Mouse (Mus musculus) ES-E14 (cell line): ENCODE data around the gene Smad5. TPM values are rescaled to one million over a fixed set of nuclear protein-coding genes. Genes with fewer than 3 reads are reported as not detected.

Experiments
- DNase-seq: peaks from one replicate; pipeline ENCODE4 v3.0.0-alpha.2; 2013; ENCODE audit warnings: low read depth, low spot score
- H3K27ac ChIP-seq: 2 replicates; pipeline ENCODE4 v1.5.1; 2012; ENCODE audit warnings: low read depth, mild to moderate bottlenecking, low read length, moderate library complexity, mixed read lengths; ENCODE audit not compliant: poor library complexity, insufficient read depth, severe bottlenecking
- H3K36me3 ChIP-seq: 2 replicates; pipeline ENCODE4 v1.6.1; 2012; ENCODE audit warnings: mild to moderate bottlenecking, low read length, moderate library complexity, mixed read lengths; ENCODE audit not compliant: control insufficient read depth, poor library complexity, insufficient read depth, severe bottlenecking
- H3K4me1 ChIP-seq, 2 experiments: fragments of 150-350 bp in 1 of 2; sonication (generic) in 1 of 2; 2 replicates each; pipeline ENCODE4 v1.6.1; 2012; ENCODE audit warnings: low read length in 2 of 2, mild to moderate bottlenecking in 1 of 2, mixed read lengths in 1 of 2; ENCODE audit not compliant: control insufficient read depth in 2 of 2, insufficient read depth in 2 of 2, poor library complexity in 1 of 2
- H3K4me3 ChIP-seq, 2 experiments: fragments of 150-350 bp in 1 of 2; sonication (generic) in 1 of 2; 2 replicates each; pipeline ENCODE4 v1.5.1; 2012; ENCODE audit warnings: low read length in 2 of 2, low read depth in 1 of 2, mild to moderate bottlenecking in 1 of 2, mixed read lengths in 1 of 2; ENCODE audit not compliant: insufficient read depth in 1 of 2, poor library complexity in 1 of 2, severe bottlenecking in 1 of 2
- H3K9ac ChIP-seq: 2 replicates; pipeline ENCODE4 v1.6.1; 2012; ENCODE audit warnings: low read depth, mild to moderate bottlenecking, low read length, mixed read lengths; ENCODE audit not compliant: poor library complexity, insufficient read depth, severe bottlenecking
- H3K9me3 ChIP-seq: fragments of 150-350 bp; sonication (generic); 2 replicates; pipeline ENCODE4 v1.6.1; 2012; ENCODE audit warnings: low read depth, mild to moderate bottlenecking, low read length; ENCODE audit not compliant: control insufficient read depth, insufficient read depth
- CHD2 ChIP-seq: IDR thresholded peaks from 2 replicates; pipeline ENCODE4 v1.6.1; 2014; ENCODE audit warnings: mild to moderate bottlenecking, low read depth, low read length, inconsistent platforms
- HCFC1 ChIP-seq: IDR thresholded peaks from 2 replicates; pipeline ENCODE4 v1.6.1; 2012; ENCODE audit warnings: low read length, inconsistent platforms, borderline replicate concordance; ENCODE audit not compliant: insufficient read depth
- MAFK ChIP-seq: IDR thresholded peaks from 2 replicates; pipeline ENCODE4 v1.6.1; 2014; ENCODE audit warnings: mild to moderate bottlenecking, low read depth, low read length, inconsistent platforms; ENCODE audit not compliant: insufficient read depth
- ZC3H11A ChIP-seq: IDR thresholded peaks from 2 replicates; pipeline ENCODE4 v1.6.1; 2012; ENCODE audit warnings: low read depth, mild to moderate bottlenecking, inconsistent platforms, low read length, borderline replicate concordance
- ZNF384 ChIP-seq: IDR thresholded peaks from 2 replicates; pipeline ENCODE4 v1.6.1; 2012; ENCODE audit warnings: low read depth, low read length, inconsistent platforms
- in situ Hi-C, 2 experiments: fragments of 600-800 bp; cut with MboI; formaldehyde crosslinking; loops; one replicate each; pipeline ENCODE4 v1.15.1; 2025; ENCODE audit warnings: low sequenced_read_pairs in 2 of 2, inconsistent platforms in 1 of 2; ENCODE audit not compliant: unreplicated experiment in 2 of 2
- total RNA-seq: library from RNA; depleted of rRNA; stranded (reverse); fragments of 300-350 nt; gene quantifications from 2 replicates; pipeline ENCODE4 v1.2.3, GENCODE M21; 2012; rRNA removed

The Smad5 gene
- total RNA-seq: 13.6 and 14.2 TPM in 2 replicates

DNA sequence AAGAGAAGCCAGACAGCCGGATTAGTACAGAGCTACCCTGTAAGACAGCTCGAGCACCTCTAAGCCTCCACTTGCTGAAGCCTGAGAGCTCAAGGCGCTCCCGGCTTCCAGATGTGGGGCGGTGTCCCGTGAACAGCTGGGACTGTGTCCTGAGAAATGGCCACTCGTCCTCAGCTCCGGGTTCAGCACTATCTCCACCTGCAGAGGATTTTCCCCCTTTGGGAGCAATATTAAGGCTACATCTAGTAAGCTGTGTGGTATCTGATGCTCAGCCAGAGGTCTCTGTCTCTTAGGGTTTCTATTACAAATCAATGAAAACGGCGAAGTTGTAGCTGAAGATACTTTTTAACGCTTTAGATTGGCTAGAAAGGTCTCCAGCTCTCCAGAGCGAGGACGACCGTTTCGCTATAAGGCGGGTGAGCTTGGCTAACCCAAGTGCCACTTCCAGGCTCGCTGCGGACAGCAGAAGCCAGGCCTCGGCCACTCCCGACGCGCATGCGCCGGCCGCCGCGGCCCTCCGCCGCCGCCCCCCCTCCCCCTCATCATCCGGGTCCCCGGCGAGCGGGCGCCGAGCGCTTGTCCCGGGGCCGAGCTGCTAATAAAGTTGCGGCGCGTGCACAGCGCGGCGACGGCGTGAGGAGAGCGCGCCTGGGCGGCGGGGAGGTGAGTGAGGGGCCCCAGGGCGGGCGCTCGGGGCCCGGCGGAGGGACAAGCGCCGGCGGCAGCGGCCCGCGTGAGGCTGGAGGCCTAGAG lies at the start of gene Smad5:
Smad5 (plus strand) TSS at position 542 of the 753 bp plus-strand sequence.
- Histone ChIP-seq H3K4me3 (peak within 1 kb of the TSS; percentile 65 to 88), H3K9me3 (no peaks in the 10 kb centered on the region), H3K4me1 (peaks cover 0 to 2% of the 10 kb centered on the region in 2 experiments; a peak in 3 of 4 replicates), H3K27ac (peak within 1 kb of the TSS; percentile 82), H3K9ac (peak within 1 kb of the TSS; percentile 96), H3K36me3 (no peaks in the 10 kb centered on the region)
- DNase-seq: peak; percentile 73
- in situ Hi-C loops: no loop called here
- TF ChIP-seq MAFK: no peak
- TF ChIP-seq HCFC1: no peak
- TF ChIP-seq ZC3H11A: no peak

DNA sequence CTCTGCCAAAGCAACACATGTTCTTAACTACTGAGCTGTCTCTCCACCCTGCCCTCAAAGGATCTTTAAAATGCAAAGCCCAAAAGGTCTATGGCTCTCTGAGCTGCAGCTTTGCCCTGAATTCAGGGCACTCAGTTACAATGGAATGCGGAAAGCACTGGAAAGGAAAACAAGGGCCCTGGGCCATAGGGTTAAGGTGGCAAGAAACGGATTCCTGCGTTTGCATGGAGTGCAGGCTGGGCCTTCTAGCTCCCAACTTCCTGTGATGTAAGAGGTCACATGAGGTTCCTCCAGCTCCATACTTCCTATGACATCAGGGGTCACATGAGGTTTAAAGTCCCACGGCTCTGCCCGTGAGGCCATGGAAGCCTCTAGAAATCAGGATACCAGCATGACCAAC lies 48.6 kb upstream of the Smad5 start:
- Histone ChIP-seq H3K27ac (no peak overlapping the region), H3K9ac (no peak overlapping the region), H3K4me3 (no peak overlapping the region), H3K36me3 (no peaks in the 10 kb centered on the region), H3K4me1 (peaks cover 6 to 8% of the 10 kb centered on the region in 2 experiments; a peak in 1 of 4 replicates), H3K9me3 (no peaks in the 10 kb centered on the region)
- TF ChIP-seq ZC3H11A: no peak
- no peak for TF ChIP-seq ZNF384
- no peak for TF ChIP-seq CHD2
- TF ChIP-seq MAFK: no peak
- no peak for TF ChIP-seq HCFC1
- in situ Hi-C loops: no loop called here
- no peak for DNase-seq

DNA sequence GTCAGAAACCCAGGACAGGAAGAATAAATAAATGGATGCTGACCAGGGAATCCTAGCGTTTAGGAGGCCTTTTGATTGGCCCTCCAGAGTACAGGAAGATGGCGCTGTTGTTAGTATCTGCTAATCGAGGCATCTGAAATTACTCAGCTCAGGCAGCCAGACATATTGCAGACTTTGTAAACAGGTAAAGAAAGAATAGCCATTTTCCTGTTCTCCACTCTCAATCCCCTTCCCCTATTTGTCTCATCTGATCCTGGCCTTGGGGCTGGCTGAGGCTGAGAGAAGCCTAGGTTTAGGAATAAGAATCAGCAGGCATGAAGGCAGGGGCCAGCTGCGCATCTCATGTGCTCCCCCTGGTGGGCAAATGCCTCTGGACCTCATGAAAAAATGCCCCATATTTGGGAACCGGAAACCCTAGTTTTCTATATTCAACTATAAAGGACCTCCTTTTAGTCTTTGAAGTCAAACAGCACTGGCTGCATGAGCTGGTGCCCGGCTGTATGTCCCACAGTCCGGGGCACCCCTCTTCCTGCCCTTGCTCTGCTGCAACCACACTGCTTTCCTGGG lies 44.8 kb upstream of the Smad5 start:
- Histone ChIP-seq H3K9ac (no peak overlapping the region), H3K4me3 (no peak overlapping the region), H3K27ac (no peak overlapping the region), H3K9me3 (no peaks in the 10 kb centered on the region), H3K4me1 (peaks cover 5 to 6% of the 10 kb centered on the region in 2 experiments; a peak in 1 of 4 replicates), H3K36me3 (no peaks in the 10 kb centered on the region)
- peak; percentile 41 for DNase-seq
- in situ Hi-C loops: no loop called here
- no peak for TF ChIP-seq HCFC1
- TF ChIP-seq MAFK: no peak
- TF ChIP-seq ZNF384: 0 out of 2 replicates have a peak, but pooled peaks have one; percentile 35
- no peak for TF ChIP-seq CHD2
- TF ChIP-seq ZC3H11A: peak; percentile 67

DNA sequence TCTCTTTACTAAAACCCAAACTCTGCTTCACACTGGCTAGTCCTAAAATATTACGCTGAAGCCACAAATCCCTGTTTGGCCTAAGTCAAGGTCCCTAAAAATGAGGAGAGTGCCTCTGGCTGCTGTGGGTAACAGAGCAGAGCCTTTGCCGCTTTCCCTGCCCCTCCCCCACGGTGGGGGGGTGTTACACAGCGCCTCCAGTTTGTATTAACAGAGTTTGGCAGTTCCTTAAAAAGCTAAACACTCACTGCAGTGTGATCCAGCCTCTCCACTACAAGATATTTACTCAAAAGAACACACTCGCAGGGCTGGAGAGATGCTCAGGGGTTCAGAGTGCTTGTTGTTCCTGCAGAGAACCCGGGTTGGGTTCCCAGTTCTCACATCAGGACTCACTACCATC lies 43.9 kb upstream of the Smad5 start:
- no peaks in the 10 kb centered on the region for H3K36me3 ChIP-seq
- H3K4me1 ChIP-seq: 0 out of 4 replicates have a peak, but pooled peaks cover 0 to under 1% of the 10 kb centered on the region in 2 experiments
- no peak overlapping the region for H3K9ac ChIP-seq
- no peak for DNase-seq
- in situ Hi-C loops: no loop called here
- no peaks in the 10 kb centered on the region for H3K9me3 ChIP-seq
- no peak overlapping the region for H3K4me3 ChIP-seq
- no peak for TF ChIP-seq MAFK
- no peak for TF ChIP-seq HCFC1
- TF ChIP-seq ZC3H11A: no peak
- TF ChIP-seq ZNF384: no peak
- TF ChIP-seq CHD2: no peak
- H3K27ac ChIP-seq: no peak overlapping the region
